Mouse (Mus musculus) liver, postnatal 0 days (tissue): ENCODE measurements at regions not wholly inside any gene's neighbourhood (a gene's known extent, or its start where the extent isn't known, plus 50 kb on each side); places are given as distances from the start of the nearest gene placed in this dataset.
A peak's percentile ranks its signal among the peaks of the same experiment; 100 is the strongest.

Source experiments
- ATAC-seq: fragments of 200-750 bp; cut with Nextera tagmentation; 2 replicates; pipeline ENCODE4 v1.8.0; 2017; ENCODE audit warnings: mild to moderate bottlenecking, moderate library complexity
- DNase-seq: peaks from one replicate; pipeline ENCODE4 v3.0.0-alpha.2; 2016
- H3K27ac ChIP-seq: fragments of 300-500 bp; sonication (generic); 2 replicates; pipeline ENCODE4 v1.5.1; 2014; ENCODE audit warnings: antibody characterized with exemption, moderate library complexity, mild to moderate bottlenecking, low read depth
- H3K27me3 ChIP-seq: fragments of 300-500 bp; sonication (generic); 2 replicates; pipeline ENCODE4 v1.6.1; 2014; ENCODE audit warnings: low read length, control low read depth, mixed read lengths; ENCODE audit not compliant: insufficient read depth
- H3K36me3 ChIP-seq: fragments of 300-500 bp; sonication (generic); replicated peaks from 2 replicates; pipeline ENCODE4 v1.6.1; 2014; ENCODE audit warnings: mild to moderate bottlenecking, control low read depth, low read length, moderate library complexity, mixed read lengths; ENCODE audit not compliant: insufficient read depth
- H3K4me1 ChIP-seq: fragments of 300-500 bp; sonication (generic); 2 replicates; pipeline ENCODE4 v1.6.1; 2014; ENCODE audit warnings: antibody characterized with exemption, mild to moderate bottlenecking, control low read depth; ENCODE audit not compliant: insufficient read depth
- H3K4me2 ChIP-seq: fragments of 300-500 bp; sonication (generic); 2 replicates; pipeline ENCODE4 v1.6.1; 2014; ENCODE audit warnings: low read depth, mild to moderate bottlenecking, low read length, moderate library complexity, mixed read lengths
- H3K4me3 ChIP-seq: fragments of 300-500 bp; sonication (generic); 2 replicates; pipeline ENCODE4 v1.5.1; 2014; ENCODE audit warnings: low read depth, low read length
- H3K9ac ChIP-seq: fragments of 300-500 bp; sonication (generic); replicated peaks from 2 replicates; pipeline ENCODE4 v1.6.1; 2014; ENCODE audit warnings: mild to moderate bottlenecking, moderate library complexity
- H3K9me3 ChIP-seq: fragments of 300-500 bp; sonication (generic); 2 replicates; pipeline ENCODE4 v1.6.1; 2016; ENCODE audit warnings: mild to moderate bottlenecking, control low read depth, low read length, mixed read lengths
- CTCF ChIP-seq: sonication (generic); IDR thresholded peaks from 2 replicates; pipeline ENCODE4 v1.5.1; 2016; ENCODE audit warnings: antibody characterized with exemption, low read depth
- EP300 ChIP-seq: IDR thresholded peaks from 2 replicates; pipeline ENCODE4 v1.6.1; 2016; ENCODE audit warnings: antibody characterized with exemption, low read depth, mild to moderate bottlenecking
- WGBS: fragments of 180-500 bp; shearing (Covaris S2); extraction: QIAGEN DNeasy Blood & Tissue Kit; methylation state at CpG from one replicate; pipeline ENCODE4 v1.1.7; 2014; ENCODE audit not compliant: insufficient replicate concordance; 5-methylcytosine and 5-hydroxymethylcytosine counted together

DNA sequence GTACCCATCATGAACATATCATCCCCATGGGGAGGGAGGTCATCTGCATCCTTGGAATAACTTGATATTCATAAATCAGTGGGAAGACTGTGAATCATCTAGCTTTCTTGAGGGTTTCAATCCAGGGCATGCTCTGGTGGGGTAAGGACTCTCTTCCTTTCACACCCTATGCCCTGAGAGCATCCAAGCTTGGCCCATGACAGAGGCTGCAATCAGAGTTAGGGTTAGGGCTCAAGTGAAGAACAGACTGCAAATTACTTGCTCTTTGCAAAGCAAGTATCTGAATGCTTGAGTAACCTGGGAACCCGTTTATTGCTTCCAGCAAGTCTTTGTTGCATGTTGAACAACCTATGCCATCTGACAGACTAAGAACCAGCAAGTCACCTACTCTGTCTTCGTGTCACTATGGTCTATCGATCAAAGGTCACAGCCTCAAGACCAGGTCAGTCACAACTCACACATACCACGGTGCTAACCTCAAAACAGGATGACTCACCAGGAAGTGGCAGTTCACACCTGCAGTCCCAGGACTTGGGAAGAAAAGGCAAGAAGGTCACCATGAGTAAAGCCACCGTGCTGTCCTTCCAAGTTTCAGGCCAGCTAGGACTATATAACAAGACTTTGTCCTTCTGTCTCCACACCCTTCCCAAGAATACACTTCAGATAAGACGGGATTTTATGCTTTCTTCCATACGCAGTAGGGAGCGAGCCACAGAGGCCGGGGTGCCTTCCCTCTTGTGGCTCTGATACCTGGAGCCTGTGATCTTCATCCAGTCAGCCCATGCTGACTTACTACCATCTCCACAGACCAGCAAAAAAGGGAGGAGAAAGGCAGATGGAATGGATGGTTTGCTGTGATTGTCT is 129.7 kb upstream of the Irf2bp2 start:
- Histone ChIP-seq H3K4me2 (no peak overlapping the region), H3K36me3 (no peaks in the 10 kb centered on the region), H3K9me3 (peaks cover 3% of the 10 kb centered on the region; the same call in 1 of the 2 replicates), H3K27me3 (no peaks in the 10 kb centered on the region), H3K4me3 (no peak overlapping the region), H3K9ac (no peak overlapping the region), H3K4me1 (peaks cover 36% of the 10 kb centered on the region), H3K27ac (no peak overlapping the region)
- no peak for ATAC-seq
- WGBS, result 73% methylated on average over 9 of the region's 9 CpGs
- DNase-seq, result no peak
- TF ChIP-seq CTCF, result no peak
- no peak for TF ChIP-seq EP300

DNA sequence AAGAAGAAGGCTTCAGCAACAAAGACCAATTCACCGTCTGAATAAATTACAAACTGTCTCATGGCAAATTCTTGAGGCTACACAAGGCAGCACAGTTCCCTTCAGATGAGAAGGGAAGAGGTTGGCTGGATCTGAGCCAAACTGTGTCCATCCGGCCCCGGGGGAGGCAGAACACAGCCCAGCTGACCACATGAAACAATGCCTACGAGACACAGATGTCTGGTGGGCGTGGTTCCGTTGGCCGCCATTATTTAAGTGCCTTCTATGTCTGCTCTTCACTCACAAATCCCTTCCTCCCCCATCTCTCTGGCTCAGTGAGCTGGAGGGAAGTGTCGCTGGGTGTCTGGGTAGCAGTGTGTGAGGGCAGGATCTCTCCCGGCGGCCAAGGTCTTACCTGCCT is 127.8 kb upstream of the Irf2bp2 start:
- Histone ChIP-seq H3K36me3 (no peaks in the 10 kb centered on the region), H3K9me3 (no peaks in the 10 kb centered on the region), H3K27me3 (no peaks in the 10 kb centered on the region), H3K4me3 (no peak overlapping the region), H3K9ac (no peak overlapping the region), H3K4me1 (peaks cover 32% of the 10 kb centered on the region), H3K27ac (peak overlapping the region; percentile 93), H3K4me2 (no peak overlapping the region)
- WGBS, result 72% methylated on average over 10 of the region's 10 CpGs
- no peak for TF ChIP-seq EP300
- TF ChIP-seq CTCF, result no peak
- ATAC-seq, result no peak
- DNase-seq, result peak; percentile 42

DNA sequence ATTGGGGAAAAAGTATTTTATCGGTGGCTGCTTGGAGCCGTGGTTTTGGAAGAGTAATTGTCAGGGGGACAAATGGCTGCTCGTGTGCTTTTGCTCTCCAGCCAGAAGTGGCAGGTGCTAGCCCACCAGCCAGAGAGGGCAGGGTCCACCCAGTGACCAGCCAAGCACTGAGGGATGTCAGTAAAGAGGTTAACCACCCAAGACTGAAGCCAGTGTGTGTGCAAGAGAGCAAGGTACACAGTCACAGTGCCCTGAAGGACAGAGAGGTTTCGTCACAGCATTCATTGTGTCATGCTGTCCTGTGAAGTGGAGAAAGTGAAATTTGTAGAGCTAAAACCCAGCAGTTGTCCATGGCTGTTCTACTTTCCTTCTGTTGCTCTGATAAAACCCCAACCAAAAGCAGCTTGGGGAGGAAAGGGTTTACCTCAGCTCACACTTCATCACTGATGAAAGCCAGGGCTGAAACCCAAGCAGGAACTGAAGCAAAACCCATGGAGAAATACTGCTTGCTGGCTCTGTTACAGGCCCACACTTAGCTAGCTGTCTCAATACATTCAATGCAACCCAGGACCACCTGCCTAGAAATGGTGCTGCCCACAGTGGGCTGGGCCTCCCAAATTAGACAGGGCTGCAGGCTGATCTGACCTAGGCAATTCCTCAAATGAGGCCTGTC is 126.8 kb upstream of the Irf2bp2 start:
- no peaks in the 10 kb centered on the region for H3K27me3 ChIP-seq
- no peak overlapping the region for H3K4me2 ChIP-seq
- TF ChIP-seq CTCF, result no peak
- TF ChIP-seq EP300, result peak; percentile 56; the same call in 1 of the 2 replicates
- H3K9me3 ChIP-seq, result no peaks in the 10 kb centered on the region
- no peak overlapping the region for H3K4me3 ChIP-seq
- DNase-seq (peak; percentile 55), ATAC-seq (peak; percentile 96)
- H3K4me1 ChIP-seq, result peaks cover 32% of the 10 kb centered on the region
- no peak overlapping the region for H3K9ac ChIP-seq
- no peaks in the 10 kb centered on the region for H3K36me3 ChIP-seq
- H3K27ac ChIP-seq, result peak overlapping the region; percentile 93
- WGBS, result 61% methylated on average over 4 of the region's 4 CpGs

DNA sequence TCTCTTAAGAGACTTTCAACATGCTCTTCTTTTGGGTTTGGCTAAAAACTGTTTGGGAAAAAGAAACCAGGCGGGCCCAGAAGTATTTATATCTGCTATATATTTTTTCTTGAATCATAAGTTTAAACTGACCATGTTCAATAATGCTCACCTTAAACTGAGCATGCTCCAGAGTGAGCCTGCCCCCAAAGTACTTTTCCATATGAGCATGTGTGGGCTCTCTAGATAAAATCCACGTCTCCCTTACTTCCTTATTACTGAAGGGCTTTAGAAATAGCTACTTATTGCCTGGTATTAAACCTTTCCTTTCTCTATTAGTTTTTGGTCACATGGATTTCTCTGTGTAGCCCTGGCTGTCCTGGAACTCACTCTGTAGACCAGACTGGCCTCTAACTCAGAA is 126.0 kb upstream of the Irf2bp2 start:
- Histone ChIP-seq H3K36me3 (no peaks in the 10 kb centered on the region), H3K27me3 (no peaks in the 10 kb centered on the region), H3K9ac (no peak overlapping the region), H3K27ac (peak overlapping the region; percentile 93), H3K4me3 (no peak overlapping the region), H3K4me2 (no peak overlapping the region), H3K4me1 (peaks cover 32% of the 10 kb centered on the region), H3K9me3 (no peaks in the 10 kb centered on the region)
- DNase-seq (no peak), ATAC-seq (no peak)
- WGBS, result 68% methylated on average over 2 of the region's 2 CpGs
- no peak for TF ChIP-seq EP300
- no peak for TF ChIP-seq CTCF

DNA sequence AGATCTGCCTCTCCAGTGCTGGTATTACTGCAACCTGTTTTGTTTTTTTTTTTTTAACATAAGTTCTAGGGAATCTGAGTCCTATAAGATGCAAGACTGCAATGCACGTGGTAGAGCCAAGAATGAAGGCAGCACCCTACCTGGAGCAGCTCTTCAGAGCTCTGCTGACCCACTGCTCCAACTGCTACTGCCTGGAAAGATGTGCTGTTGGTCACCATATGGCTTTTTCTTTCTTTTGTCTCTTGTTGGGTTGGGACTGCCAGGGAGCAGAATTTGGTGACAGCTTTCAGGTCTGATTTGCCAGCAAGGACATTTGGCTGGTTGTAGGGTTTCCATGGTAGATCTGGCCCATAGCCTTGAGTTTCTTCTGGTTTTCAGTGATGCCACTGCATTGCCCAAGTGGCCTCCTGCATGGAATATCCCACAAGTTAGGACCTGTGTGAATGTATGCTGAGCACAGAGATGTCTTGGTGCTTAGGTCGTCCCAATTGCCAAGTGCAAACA is 123.9 kb upstream of the Irf2bp2 start:
- 76% methylated on average over 2 of the region's 2 CpGs for WGBS
- peaks cover 26% of the 10 kb centered on the region for H3K4me1 ChIP-seq
- H3K4me3 ChIP-seq, result no peak overlapping the region
- H3K4me2 ChIP-seq, result no peak overlapping the region
- ATAC-seq (no peak), DNase-seq (no peak)
- no peak for TF ChIP-seq CTCF
- TF ChIP-seq EP300, result no peak
- H3K9me3 ChIP-seq, result no peaks in the 10 kb centered on the region
- H3K36me3 ChIP-seq, result no peaks in the 10 kb centered on the region
- H3K27me3 ChIP-seq, result no peaks in the 10 kb centered on the region
- no peak overlapping the region for H3K27ac ChIP-seq
- H3K9ac ChIP-seq, result no peak overlapping the region

DNA sequence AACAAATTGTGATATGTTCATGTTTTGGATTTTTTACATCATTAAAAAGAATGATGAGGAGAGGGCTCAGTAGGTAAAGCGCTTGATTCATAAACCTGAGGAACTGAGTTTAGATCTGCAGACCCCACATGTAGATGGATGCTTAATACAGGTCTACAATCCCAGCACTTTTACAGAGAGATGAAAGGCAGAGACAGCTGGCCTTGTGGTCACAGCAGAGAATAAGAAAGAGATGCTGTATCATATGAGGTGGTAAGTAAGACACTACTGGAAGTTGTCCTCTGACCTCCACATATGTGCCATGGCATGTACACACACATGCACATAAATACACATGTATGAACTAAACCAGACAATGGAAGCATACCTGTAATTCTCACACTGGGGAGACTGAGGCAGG is 121.9 kb upstream of the Irf2bp2 start:
- Histone ChIP-seq H3K36me3 (no peaks in the 10 kb centered on the region), H3K4me1 (peaks cover 9% of the 10 kb centered on the region; the same call in 1 of the 2 replicates), H3K4me3 (no peak overlapping the region), H3K9ac (no peak overlapping the region), H3K27me3 (no peaks in the 10 kb centered on the region), H3K4me2 (no peak overlapping the region), H3K9me3 (no peaks in the 10 kb centered on the region), H3K27ac (no peak overlapping the region)
- ATAC-seq (no peak), DNase-seq (no peak)
- WGBS, result 71% methylated on average over 1 of the region's 1 CpGs
- TF ChIP-seq CTCF (no peak), EP300 (no peak)
